Mouse (Mus musculus) megakaryocyte, embryonic 14.5 days (primary cell): ENCODE data around the gene Fam111a. TPM values are rescaled to one million over a fixed set of nuclear protein-coding genes. Genes with fewer than 3 reads are reported as not detected.

ENCODE experiments used
- H3K27me3 ChIP-seq: replicated peaks from 2 replicates; pipeline ENCODE3; 2012; ENCODE audit warnings: inconsistent platforms
- H3K36me3 ChIP-seq: replicated peaks from 2 replicates; pipeline ENCODE3; 2012; ENCODE audit warnings: low read length, inconsistent platforms, mixed read lengths
- H3K4me1 ChIP-seq: 2 replicates; pipeline ENCODE4 v1.6.1; 2012; ENCODE audit warnings: inconsistent platforms
- H3K4me3 ChIP-seq: replicated peaks from 2 replicates; pipeline ENCODE3; 2012; ENCODE audit warnings: moderate library complexity, mild to moderate bottlenecking, inconsistent platforms
- H3K9me3 ChIP-seq: 2 replicates; pipeline ENCODE4 v1.6.1; 2012; ENCODE audit warnings: inconsistent platforms
- FLI1 ChIP-seq: IDR thresholded peaks from 2 replicates; pipeline ENCODE4 v1.6.1; 2012; ENCODE audit warnings: low read length, inconsistent platforms, mixed read lengths
- GATA1 ChIP-seq: IDR thresholded peaks from 3 replicates; pipeline ENCODE4 v1.6.1; 2012; ENCODE audit warnings: mixed read lengths, low read length, inconsistent platforms, borderline replicate concordance
- polyA plus RNA-seq: library from polyadenylated mRNA; stranded (reverse); fragments of >175 nt; gene quantifications from 2 replicates; pipeline ENCODE4 v1.2.3, GENCODE M21; 2012; ENCODE audit warnings: low replicate concordance; ENCODE audit not compliant: insufficient read depth

Gene Fam111a
- polyA plus RNA-seq, 1 experiment: 1.7 TPM

- Histone ChIP-seq H3K4me3 (no peak overlapping the region), H3K36me3 (no peaks in the 10 kb centered on the region), H3K4me1 (peaks cover 6% of the 10 kb centered on the region), H3K27me3 (peaks cover 17% of the 10 kb centered on the region), H3K9me3 (no peaks in the 10 kb centered on the region)
- TF ChIP-seq FLI1: no peak
- no peak for TF ChIP-seq GATA1
Measured at GRCm38 (mm10) chr19:12514621-12515020, 30.9 kb upstream of the Fam111a start.

- Histone ChIP-seq H3K4me1 (peaks cover 6% of the 10 kb centered on the region), H3K36me3 (no peaks in the 10 kb centered on the region), H3K27me3 (peaks cover 12% of the 10 kb centered on the region), H3K9me3 (no peaks in the 10 kb centered on the region), H3K4me3 (peak overlapping the region; percentile 94)
- TF ChIP-seq GATA1: no peak
- TF ChIP-seq FLI1: no peak
Measured at GRCm38 (mm10) chr19:12517671-12518540, 27.6 kb upstream of the Fam111a start.

- no peak for TF ChIP-seq FLI1
- no peak for TF ChIP-seq GATA1
- peaks cover 6% of the 10 kb centered on the region for H3K4me1 ChIP-seq
- no peaks in the 10 kb centered on the region for H3K9me3 ChIP-seq
- H3K4me3 ChIP-seq: peak overlapping the region; percentile 94
- peaks cover 10% of the 10 kb centered on the region for H3K27me3 ChIP-seq
- H3K36me3 ChIP-seq: no peaks in the 10 kb centered on the region
Measured at GRCm38 (mm10) chr19:12518541-12518890, 27.0 kb upstream of the Fam111a start.

GRCm38 (mm10) chr19:12523377-12523776 lies 22.2 kb upstream of the Fam111a start:
- no peaks in the 10 kb centered on the region for H3K9me3 ChIP-seq
- no peak overlapping the region for H3K4me3 ChIP-seq
- TF ChIP-seq GATA1 (no peak), FLI1 (no peak)
- no peaks in the 10 kb centered on the region for H3K27me3 ChIP-seq
- H3K4me1 ChIP-seq: peaks cover 2% of the 10 kb centered on the region
- no peaks in the 10 kb centered on the region for H3K36me3 ChIP-seq

- TF ChIP-seq FLI1 (no peak), GATA1 (no peak)
- Histone ChIP-seq H3K9me3 (no peaks in the 10 kb centered on the region), H3K4me1 (no peaks in the 10 kb centered on the region; the same call in 1 of the 2 replicates), H3K27me3 (peaks cover 2% of the 10 kb centered on the region), H3K4me3 (no peak overlapping the region), H3K36me3 (no peaks in the 10 kb centered on the region)
Measured at GRCm38 (mm10) chr19:12537168-12537567, 8.4 kb upstream of the Fam111a start.

GRCm38 (mm10) chr19:12539975-12540374 lies 5.6 kb upstream of the Fam111a start:
- no peak for TF ChIP-seq GATA1
- TF ChIP-seq FLI1: no peak

GRCm38 (mm10) chr19:12540727-12541126 lies 4.8 kb upstream of the Fam111a start:
- TF ChIP-seq GATA1 (no peak), FLI1 (no peak)
- Histone ChIP-seq H3K4me1 (no peaks in the 10 kb centered on the region; the same call in 1 of the 2 replicates), H3K27me3 (no peaks in the 10 kb centered on the region), H3K36me3 (no peaks in the 10 kb centered on the region), H3K9me3 (peaks cover 4% of the 10 kb centered on the region), H3K4me3 (no peak overlapping the region)

More at GRCm38 (mm10) chr19:12539975-12540374, 5.6 kb upstream of the Fam111a start:
- peaks cover 4% of the 10 kb centered on the region for H3K9me3 ChIP-seq
- H3K4me1 ChIP-seq: no peaks in the 10 kb centered on the region; the same call in 1 of the 2 replicates
- no peaks in the 10 kb centered on the region for H3K36me3 ChIP-seq
- no peaks in the 10 kb centered on the region for H3K27me3 ChIP-seq
- H3K4me3 ChIP-seq: no peak overlapping the region

GRCm38 (mm10) chr19:12541644-12542043 lies 3.9 kb upstream of the Fam111a start:
- Histone ChIP-seq H3K36me3 (no peaks in the 10 kb centered on the region), H3K27me3 (no peaks in the 10 kb centered on the region), H3K9me3 (peaks cover 4% of the 10 kb centered on the region), H3K4me3 (no peak overlapping the region), H3K4me1 (no peaks in the 10 kb centered on the region; the same call in 1 of the 2 replicates)
- TF ChIP-seq GATA1 (no peak), FLI1 (no peak)

GRCm38 (mm10) chr19:12549166-12549565 lies 3.6 kb downstream of the Fam111a start:
- Histone ChIP-seq H3K9me3 (peaks cover under 1% of the 10 kb centered on the region), H3K27me3 (no peaks in the 10 kb centered on the region), H3K36me3 (no peaks in the 10 kb centered on the region), H3K4me3 (no peak overlapping the region), H3K4me1 (no peaks in the 10 kb centered on the region; the same call in 1 of the 2 replicates)
- TF ChIP-seq FLI1 (no peak), GATA1 (no peak)
